Mouse (Mus musculus) left cerebral cortex, adult 9 months (tissue): Measurements from ENCODE around the gene Msi2.

Source experiments
- DNase-seq, 2 experiments: peaks; one replicate each; pipeline ENCODE4 v3.0.0; 2022; ENCODE audit warnings: low spot score in 2 of 2

Gene Msi2

DNA sequence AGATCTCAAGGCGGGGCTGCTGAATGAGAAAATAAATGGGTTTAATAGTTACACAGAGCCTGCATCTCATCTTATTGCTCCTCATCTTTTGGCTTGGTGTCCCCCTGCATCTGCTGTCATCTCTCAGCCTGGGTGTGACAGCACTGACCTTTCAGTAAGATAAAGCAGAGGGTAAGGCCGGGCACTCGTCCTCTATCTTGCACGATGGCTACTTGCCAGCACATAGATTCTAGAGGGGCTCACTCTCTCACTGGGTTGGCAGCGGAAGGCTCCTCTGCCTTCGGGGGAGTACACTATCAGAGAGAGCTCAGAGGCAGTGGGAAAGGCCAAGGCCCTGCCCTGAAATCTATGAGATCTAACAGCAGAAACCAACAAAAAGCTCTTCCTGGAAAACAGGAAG, 403.8 kb downstream of the Msi2 start:
- no peak for DNase-seq

GRCm38 (mm10) chr11:88313512-88313911, 404.8 kb downstream of the Msi2 start:
- no peak for DNase-seq

GRCm38 (mm10) chr11:88311606-88312005, 406.7 kb downstream of the Msi2 start:
- DNase-seq: no peak

DNA sequence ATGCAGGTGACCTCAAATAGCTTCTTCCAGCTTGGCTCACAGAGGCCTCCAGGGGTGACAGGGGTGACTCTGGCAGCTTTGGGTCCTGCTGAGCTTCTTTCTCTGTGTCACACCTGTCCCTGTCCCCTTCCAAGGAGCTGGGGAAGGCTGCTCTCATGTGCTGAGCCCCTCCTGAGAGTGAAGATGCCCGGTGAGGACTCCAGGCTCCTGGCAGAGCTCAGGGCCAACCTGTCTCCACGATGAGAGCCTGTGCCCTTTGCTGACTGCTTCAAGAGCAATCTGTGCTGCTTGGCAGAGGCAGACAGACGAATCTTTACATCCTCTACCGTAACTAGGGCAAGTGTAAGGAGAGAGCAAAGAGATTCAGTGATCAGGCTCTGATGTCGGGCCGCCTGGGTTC, 407.5 kb downstream of the Msi2 start:
- no peak for DNase-seq

DNA sequence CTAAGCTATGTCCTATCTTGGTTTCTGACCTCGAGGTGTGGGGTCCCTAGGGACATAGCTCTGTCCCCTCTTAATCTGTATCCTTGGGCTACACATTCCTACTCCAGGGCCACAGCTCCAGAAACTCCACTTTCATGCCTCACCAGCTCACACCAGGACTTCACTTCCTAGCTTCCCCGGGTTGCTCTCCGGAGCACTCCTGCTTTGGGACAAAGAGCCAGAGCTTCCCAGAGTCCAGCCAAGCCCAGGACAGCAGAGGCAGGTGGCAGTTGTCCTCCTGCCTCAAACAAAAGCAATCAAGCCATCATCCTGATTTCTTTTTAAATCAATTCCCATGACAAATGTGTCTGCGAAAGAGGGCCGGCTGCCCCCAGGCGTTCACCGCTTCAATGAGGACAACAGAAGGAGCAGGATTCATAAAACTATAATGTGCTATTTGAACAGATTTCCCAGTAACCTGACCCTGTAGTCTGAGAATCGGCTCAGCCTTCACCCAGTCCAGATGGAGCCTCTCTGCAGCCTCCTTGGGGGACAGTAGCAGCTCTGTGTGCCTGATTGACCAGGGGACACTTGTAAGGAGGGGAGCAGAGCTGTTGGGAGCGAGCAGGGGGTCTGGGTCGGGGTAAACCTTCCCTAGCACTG, 409.1 kb downstream of the Msi2 start:
- no peak for DNase-seq

DNA sequence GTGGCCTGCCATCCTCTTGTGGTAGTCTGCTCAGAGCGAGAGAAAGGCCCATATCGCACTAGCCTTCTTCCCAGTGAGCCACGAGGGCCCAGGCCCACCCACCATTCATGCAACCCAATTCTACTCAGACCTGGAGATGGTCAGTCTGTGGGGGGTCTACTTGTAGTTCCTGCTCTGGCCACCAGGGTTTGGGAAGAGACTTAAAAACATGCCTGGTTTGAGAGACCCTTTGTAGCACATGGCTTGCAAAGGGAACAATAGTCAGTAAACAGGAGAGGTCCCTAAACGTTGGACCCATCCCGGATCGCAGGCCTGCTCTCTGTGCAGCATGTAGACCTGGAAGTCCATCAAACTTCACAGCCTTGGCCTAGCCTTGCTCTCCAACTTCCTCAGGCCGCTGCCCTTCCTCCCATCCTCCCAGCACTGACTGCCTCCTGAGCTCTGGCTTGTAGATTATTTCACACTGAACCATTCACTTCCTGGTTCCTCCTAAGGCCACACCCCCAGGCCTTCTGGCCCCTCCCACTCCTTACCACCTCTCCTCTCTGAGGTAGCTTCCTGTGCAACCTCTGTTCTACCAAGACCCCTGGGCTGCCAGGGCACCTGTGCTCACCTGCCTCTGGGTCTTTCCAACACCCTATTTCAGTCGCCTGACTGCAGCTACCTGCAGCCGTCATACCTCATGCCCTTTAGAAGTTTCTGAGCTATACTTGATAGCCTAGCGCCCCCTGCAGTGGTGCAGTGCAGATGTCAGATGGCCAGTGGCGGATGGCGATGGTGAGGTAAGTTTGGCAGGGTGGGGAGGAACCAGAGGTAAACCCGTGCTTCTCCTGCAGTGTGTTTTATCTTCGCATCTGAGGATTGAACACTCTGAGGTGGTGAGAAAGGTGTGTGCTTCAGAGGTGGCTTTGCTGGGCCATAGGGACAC, 410.4 kb downstream of the Msi2 start:
- no peak for DNase-seq

- no peak for DNase-seq
Measured at GRCm38 (mm10) chr11:88305759-88306158, 412.6 kb downstream of the Msi2 start.

DNA sequence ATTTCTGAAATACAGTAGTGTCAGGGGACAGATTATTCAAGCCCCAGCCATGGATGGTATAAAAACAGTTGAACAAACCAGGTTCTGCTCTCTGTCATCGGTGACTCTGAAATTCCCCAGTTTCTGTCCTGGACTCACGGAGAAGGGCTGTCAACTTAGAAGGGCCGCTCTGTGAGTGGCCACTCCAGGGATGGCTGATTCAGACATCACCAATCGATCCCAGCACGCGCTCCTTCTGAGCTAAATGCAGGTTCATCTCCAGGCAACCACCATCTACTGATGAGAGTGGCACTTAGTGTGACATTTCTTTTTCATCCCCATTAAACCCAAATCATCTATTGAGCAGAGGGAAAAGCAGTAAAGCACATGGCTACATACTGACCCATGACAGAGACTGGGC, 416.7 kb downstream of the Msi2 start:
- no peak for DNase-seq

- no peak for DNase-seq
Measured at GRCm38 (mm10) chr11:88299345-88299744, 419.0 kb downstream of the Msi2 start.

- no peak for DNase-seq
Measured at GRCm38 (mm10) chr11:88297526-88297925, 420.8 kb downstream of the Msi2 start.

DNA sequence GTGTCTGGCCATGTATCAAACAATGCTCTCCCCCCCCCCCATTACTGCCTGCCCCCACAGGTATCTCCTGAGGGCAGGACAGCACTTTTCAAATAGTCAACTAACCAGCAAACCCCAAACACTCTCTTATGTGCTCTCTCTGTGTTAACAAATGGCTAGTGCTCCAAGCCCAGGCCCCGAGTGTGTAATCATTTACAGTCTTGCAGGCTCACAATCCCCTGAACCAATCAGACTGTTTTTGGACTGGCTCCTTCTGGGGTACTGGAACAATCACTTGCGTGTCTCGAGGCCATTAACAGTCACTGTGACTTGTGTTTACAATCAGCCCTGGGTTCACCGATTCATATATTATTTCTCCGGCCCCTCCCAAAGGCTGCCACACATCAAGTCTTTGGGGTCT, 423.0 kb downstream of the Msi2 start:
- no peak for DNase-seq

DNA sequence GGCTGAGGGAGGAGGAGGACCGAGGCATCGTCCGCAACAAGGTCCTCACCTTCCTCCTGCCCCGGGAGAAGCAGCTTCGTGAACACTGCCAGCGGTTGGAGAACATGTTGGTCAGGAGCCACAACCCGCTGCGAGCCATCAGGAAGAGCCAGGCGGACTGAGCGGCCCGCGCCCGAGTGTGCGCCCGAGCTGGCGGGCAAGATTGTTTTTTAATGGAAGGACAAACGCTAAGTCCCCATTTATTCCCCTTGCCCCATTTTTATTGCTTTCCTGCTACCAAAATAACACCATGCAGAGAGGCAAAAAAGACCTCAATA, 424.0 kb downstream of the Msi2 start:
- no peak for DNase-seq

- no peak for DNase-seq
Measured at GRCm38 (mm10) chr11:88293631-88294393, 424.5 kb downstream of the Msi2 start, which contains the start of gene Ccdc182. Gene Ccdc182, plus strand, starts transcription at chr11:88294058.

- DNase-seq: peak in 1 of 2 experiments; percentile 21
Measured at GRCm38 (mm10) chr11:88291688-88292087, 426.6 kb downstream of the Msi2 start.

DNA sequence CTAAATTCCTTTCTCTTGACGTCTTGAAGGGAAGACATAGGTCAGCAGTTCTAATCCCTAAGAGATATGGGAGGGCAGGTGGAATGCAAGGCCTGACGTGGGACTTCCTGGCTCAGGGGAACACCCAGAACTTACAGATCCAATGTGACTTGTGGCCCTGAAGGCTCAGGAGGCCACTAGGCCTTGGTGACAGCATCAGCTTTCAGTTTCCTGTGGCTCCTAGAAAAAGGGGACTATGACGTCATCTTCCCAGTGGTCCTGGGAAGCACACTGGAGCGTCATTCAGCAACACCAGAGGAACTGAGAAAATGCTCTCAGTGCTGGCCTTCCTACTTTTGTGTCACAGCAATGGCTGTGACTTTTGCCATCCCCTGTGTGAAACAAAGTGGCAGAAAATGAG, 427.1 kb downstream of the Msi2 start:
- no peak for DNase-seq
